Mouse (Mus musculus) E14TG2a.4 (cell line): ENCODE measurements at regions not wholly inside any gene's neighbourhood (a gene's known extent, or its start where the extent isn't known, plus 50 kb on each side); places are given as distances from the start of the nearest gene placed in this dataset.

Source experiments
- H3K27me3 ChIP-seq: 2 replicates; pipeline ENCODE4 v1.6.1; 2014; ENCODE audit warnings: low read length, control low read depth; ENCODE audit not compliant: insufficient read depth
- H3K36me3 ChIP-seq: 2 replicates; pipeline ENCODE4 v1.6.1; 2014; ENCODE audit warnings: low read length, control low read depth; ENCODE audit not compliant: insufficient read depth
- H3K4me1 ChIP-seq: replicated peaks from 2 replicates; pipeline ENCODE4 v1.6.1; 2014; ENCODE audit warnings: low read depth, low read length, control low read depth
- H3K4me3 ChIP-seq: replicated peaks from 2 replicates; pipeline ENCODE4 v1.5.1; 2014; ENCODE audit warnings: mild to moderate bottlenecking, low read length
- H3K9me3 ChIP-seq: 2 replicates; pipeline ENCODE4 v1.6.1; 2014; ENCODE audit warnings: low read length, control low read depth
- CTCF ChIP-seq: conservative IDR thresholded peaks from 2 replicates; pipeline ENCODE4 v1.5.1; 2014; ENCODE audit warnings: low read length
- NANOG ChIP-seq: IDR thresholded peaks from 2 replicates; pipeline ENCODE4 v1.6.1; 2014; ENCODE audit warnings: borderline replicate concordance, low read length, mixed read lengths
- POU5F1 ChIP-seq: IDR thresholded peaks from 2 replicates; pipeline ENCODE4 v1.6.1; 2014; ENCODE audit warnings: low read length, borderline replicate concordance

- Histone ChIP-seq H3K4me3 (no peak overlapping the region), H3K27me3 (no peaks in the 10 kb centered on the region), H3K9me3 (no peaks in the 10 kb centered on the region), H3K36me3 (no peaks in the 10 kb centered on the region), H3K4me1 (no peaks in the 10 kb centered on the region)
- TF ChIP-seq POU5F1 (no peak), NANOG (no peak), CTCF (no peak)
Observed at GRCm38 (mm10) chr11:25124458-25124857, 1046.6 kb downstream of the Bcl11a start.

GRCm38 (mm10) chr11:25142226-25142625 is 1064.4 kb downstream of the Bcl11a start:
- Histone ChIP-seq H3K4me3 (no peak overlapping the region), H3K4me1 (no peaks in the 10 kb centered on the region), H3K36me3 (no peaks in the 10 kb centered on the region), H3K27me3 (no peaks in the 10 kb centered on the region), H3K9me3 (no peaks in the 10 kb centered on the region)
- TF ChIP-seq CTCF (no peak), POU5F1 (no peak), NANOG (no peak)

GRCm38 (mm10) chr11:25142833-25143232 is 1065.0 kb downstream of the Bcl11a start:
- TF ChIP-seq POU5F1 (no peak), CTCF (no peak), NANOG (no peak)
- no peaks in the 10 kb centered on the region for H3K9me3 ChIP-seq

GRCm38 (mm10) chr11:25147287-25147686 is 1063.3 kb downstream of the 5730522E02Rik start:
- Histone ChIP-seq H3K36me3 (no peaks in the 10 kb centered on the region), H3K4me3 (no peak overlapping the region), H3K27me3 (no peaks in the 10 kb centered on the region), H3K9me3 (no peaks in the 10 kb centered on the region), H3K4me1 (no peaks in the 10 kb centered on the region)
- TF ChIP-seq NANOG, result no peak

More at GRCm38 (mm10) chr11:25142833-25143232, 1065.0 kb downstream of the Bcl11a start:
- Histone ChIP-seq H3K4me1 (no peaks in the 10 kb centered on the region), H3K4me3 (no peak overlapping the region), H3K36me3 (no peaks in the 10 kb centered on the region), H3K27me3 (no peaks in the 10 kb centered on the region)

- H3K9me3 ChIP-seq, result 0 out of 2 replicates have a peak, but pooled peaks cover 3% of the 10 kb centered on the region
- H3K4me1 ChIP-seq, result peaks cover 5% of the 10 kb centered on the region
- TF ChIP-seq POU5F1, result no peak
- no peak for TF ChIP-seq NANOG
- TF ChIP-seq CTCF, result no peak
- no peak overlapping the region for H3K4me3 ChIP-seq
- no peaks in the 10 kb centered on the region for H3K36me3 ChIP-seq
- H3K27me3 ChIP-seq, result no peaks in the 10 kb centered on the region
Observed at GRCm38 (mm10) chr11:25156705-25157104, 1053.9 kb downstream of the 5730522E02Rik start.

GRCm38 (mm10) chr11:25157135-25157860 is 1053.3 kb downstream of the 5730522E02Rik start:
- Histone ChIP-seq H3K27me3 (no peaks in the 10 kb centered on the region), H3K4me1 (peaks cover 5% of the 10 kb centered on the region), H3K9me3 (0 out of 2 replicates have a peak, but pooled peaks cover 3% of the 10 kb centered on the region), H3K36me3 (no peaks in the 10 kb centered on the region), H3K4me3 (no peak overlapping the region)
- no peak for TF ChIP-seq NANOG
- TF ChIP-seq CTCF, result no peak
- no peak for TF ChIP-seq POU5F1

GRCm38 (mm10) chr11:25157861-25158245 is 1052.7 kb downstream of the 5730522E02Rik start:
- TF ChIP-seq CTCF, result no peak
- no peak for TF ChIP-seq NANOG
- TF ChIP-seq POU5F1, result no peak
- H3K27me3 ChIP-seq, result no peaks in the 10 kb centered on the region

GRCm38 (mm10) chr11:25158884-25159283 is 1051.7 kb downstream of the 5730522E02Rik start:
- TF ChIP-seq NANOG (no peak), CTCF (no peak), POU5F1 (no peak)
- H3K9me3 ChIP-seq, result 0 out of 2 replicates have a peak, but pooled peaks cover 3% of the 10 kb centered on the region
- H3K4me1 ChIP-seq, result peaks cover 5% of the 10 kb centered on the region
- no peaks in the 10 kb centered on the region for H3K27me3 ChIP-seq
- H3K36me3 ChIP-seq, result no peaks in the 10 kb centered on the region
- H3K4me3 ChIP-seq, result no peak overlapping the region

More at GRCm38 (mm10) chr11:25157861-25158245, 1052.7 kb downstream of the 5730522E02Rik start:
- Histone ChIP-seq H3K9me3 (0 out of 2 replicates have a peak, but pooled peaks cover 3% of the 10 kb centered on the region), H3K36me3 (no peaks in the 10 kb centered on the region), H3K4me1 (peaks cover 5% of the 10 kb centered on the region), H3K4me3 (no peak overlapping the region)

GRCm38 (mm10) chr11:25167939-25168338 is 1042.6 kb downstream of the 5730522E02Rik start:
- Histone ChIP-seq H3K9me3 (no peaks in the 10 kb centered on the region), H3K27me3 (no peaks in the 10 kb centered on the region), H3K4me1 (no peaks in the 10 kb centered on the region), H3K4me3 (no peak overlapping the region), H3K36me3 (no peaks in the 10 kb centered on the region)
- TF ChIP-seq CTCF (no peak), POU5F1 (no peak), NANOG (no peak)
